Mouse (Mus musculus) CH12.LX (cell line): ENCODE data around the gene Pou2f1. TPM values are rescaled to one million over a fixed set of nuclear protein-coding genes. Genes with fewer than 3 reads are reported as not detected.
"Not testable (repeated sequence)": the region's sequence is repeated elsewhere in the genome, so short reads cannot be mapped to it uniquely, and the experiment has no call there.

Source experiments
- DNase-seq: peaks from one replicate; pipeline ENCODE4 v3.0.0-alpha.2; 2013; ENCODE audit errors: extremely low read depth
- H3K27ac ChIP-seq: 2 replicates; pipeline ENCODE4 v1.5.1; 2012; ENCODE audit warnings: low read depth, mild to moderate bottlenecking, control low read depth, moderate library complexity; ENCODE audit not compliant: insufficient read depth
- H3K27me3 ChIP-seq: replicated peaks from 2 replicates; pipeline ENCODE3; 2012; ENCODE audit warnings: inconsistent platforms
- H3K36me3 ChIP-seq, 2 experiments: replicated peaks in 1 of 2; 2 replicates each; pipeline versions ENCODE3 to v1.6.1; 2012; ENCODE audit warnings: inconsistent platforms in 1 of 2, low read length in 1 of 2, mild to moderate bottlenecking in 1 of 2, mixed read lengths in 1 of 2, moderate library complexity in 1 of 2; ENCODE audit not compliant: control insufficient read depth in 1 of 2, insufficient read depth in 1 of 2
- H3K4me1 ChIP-seq, 2 experiments: 2 replicates each; pipeline ENCODE4 v1.6.1; 2012; ENCODE audit warnings: inconsistent platforms in 1 of 2, moderate library complexity in 1 of 2; ENCODE audit not compliant: insufficient read depth in 2 of 2, control insufficient read depth in 1 of 2
- H3K4me2 ChIP-seq: 2 replicates; pipeline ENCODE4 v1.6.1; 2012; ENCODE audit warnings: low read depth, mild to moderate bottlenecking, control low read depth; ENCODE audit not compliant: poor library complexity, insufficient read depth, severe bottlenecking
- H3K4me3 ChIP-seq, 3 experiments: fragments of 150-350 bp in 1 of 3; sonication (generic) in 1 of 3; replicated peaks in 1 of 3; 2 replicates each; pipeline versions ENCODE3 to v1.5.1; 2011 to 2012; ENCODE audit warnings: low read depth in 2 of 3, low read length in 2 of 3, mild to moderate bottlenecking in 2 of 3, moderate library complexity in 2 of 3, control low read depth in 1 of 3, improper control_type of control experiment in 1 of 3, inconsistent platforms in 1 of 3, mixed read lengths in 1 of 3; ENCODE audit not compliant: poor library complexity in 1 of 3
- H3K79me2 ChIP-seq: replicated peaks from 2 replicates; pipeline ENCODE4 v1.6.1; 2012; ENCODE audit warnings: mild to moderate bottlenecking, moderate library complexity; ENCODE audit not compliant: control insufficient read depth, poor library complexity, insufficient read depth, severe bottlenecking; ENCODE audit errors: extremely low read depth
- H3K9ac ChIP-seq: 2 replicates; pipeline ENCODE4 v1.6.1; 2012; ENCODE audit warnings: low read depth, mild to moderate bottlenecking, control low read depth, moderate library complexity; ENCODE audit not compliant: insufficient read depth
- H3K9me3 ChIP-seq: replicated peaks from 2 replicates; pipeline ENCODE3; 2012; ENCODE audit warnings: low read length, inconsistent platforms, mixed read lengths
- CHD1 ChIP-seq: IDR thresholded peaks from 2 replicates; pipeline ENCODE4 v1.6.1; 2012; ENCODE audit warnings: low read depth, low read length, improper control_type of control experiment, inconsistent platforms
- CTCF ChIP-seq, 2 experiments: IDR thresholded peaks in 1 of 2; conservative IDR thresholded peaks in 1 of 2; 2 replicates each; pipeline ENCODE4 v1.5.1; 2011 to 2012; ENCODE audit warnings: low read depth in 2 of 2, low read length in 2 of 2, improper control_type of control experiment in 1 of 2, inconsistent platforms in 1 of 2, mild to moderate bottlenecking in 1 of 2, moderate library complexity in 1 of 2
- ELF1 ChIP-seq: IDR thresholded peaks from 2 replicates; pipeline ENCODE4 v1.6.1; 2014; ENCODE audit warnings: low read depth, mild to moderate bottlenecking, inconsistent platforms, low read length, improper control_type of control experiment
- JUN ChIP-seq: IDR thresholded peaks from 2 replicates; pipeline ENCODE4 v1.6.1; 2011; ENCODE audit warnings: low read depth, mild to moderate bottlenecking, low read length, improper control_type of control experiment, moderate library complexity; ENCODE audit not compliant: insufficient read depth
- JUND ChIP-seq: conservative IDR thresholded peaks from 2 replicates; pipeline ENCODE4 v1.6.1; 2011; ENCODE audit warnings: low read depth, low read length, improper control_type of control experiment
- MAFK ChIP-seq: IDR thresholded peaks from 2 replicates; pipeline ENCODE4 v1.6.1; 2011; ENCODE audit warnings: low read length, improper control_type of control experiment; ENCODE audit not compliant: insufficient replicate concordance
- MXI1 ChIP-seq: IDR thresholded peaks from 2 replicates; pipeline ENCODE4 v1.6.1; 2011; ENCODE audit warnings: mild to moderate bottlenecking, low read depth, low read length, improper control_type of control experiment
- MYC ChIP-seq: IDR thresholded peaks from 2 replicates; pipeline ENCODE4 v1.6.1; 2011; ENCODE audit warnings: low read depth, mild to moderate bottlenecking, improper control_type of control experiment, low read length
- NRF1 ChIP-seq: IDR thresholded peaks from 2 replicates; pipeline ENCODE4 v1.6.1; 2014; ENCODE audit warnings: low read depth, mild to moderate bottlenecking, inconsistent platforms, low read length, improper control_type of control experiment, moderate library complexity
- PAX5 ChIP-seq: IDR thresholded peaks from 2 replicates; pipeline ENCODE4 v1.6.1; 2012; ENCODE audit warnings: low read length, inconsistent platforms, mixed read lengths
- POLR2A ChIP-seq: IDR thresholded peaks from 2 replicates; pipeline ENCODE4 v1.6.1; 2011; ENCODE audit warnings: low read depth, mild to moderate bottlenecking, improper control_type of control experiment, low read length
- TBP ChIP-seq: conservative IDR thresholded peaks from 2 replicates; pipeline ENCODE4 v1.6.1; 2011; ENCODE audit warnings: low read depth, low read length, improper control_type of control experiment
- UBTF ChIP-seq: IDR thresholded peaks from 2 replicates; pipeline ENCODE4 v1.6.1; 2012; ENCODE audit warnings: low read depth, mild to moderate bottlenecking, inconsistent platforms, low read length, improper control_type of control experiment, moderate library complexity
- ZNF384 ChIP-seq: IDR thresholded peaks from 2 replicates; pipeline ENCODE4 v1.6.1; 2012; ENCODE audit warnings: low read depth, low read length, improper control_type of control experiment, inconsistent platforms
- dilution Hi-C: fragments of 300-500 bp; cut with MboI; formaldehyde crosslinking; loops from 2 replicates; pipeline ENCODE4 v1.14.3; 2020; ENCODE audit warnings: low sequenced_read_pairs; ENCODE audit not compliant: extremely low pct_unique_long_range_greater_than_20kb, extremely low pct_ligation_motif_present
- in situ Hi-C: fragments of 300-500 bp; cut with MboI; formaldehyde crosslinking; loops from 3 replicates; pipeline ENCODE4 v1.14.3; 2019; ENCODE audit warnings: low sequenced_read_pairs, low pct_ligation_motif_present, low pct_unique_long_range_greater_than_20kb, mixed read lengths
- polyA plus RNA-seq: library from polyadenylated mRNA; unstranded; fragments of >175 nt; gene quantifications from 2 replicates; pipeline ENCODE4 v1.2.1, GENCODE M21; 2012; ENCODE audit warnings: low read depth; ENCODE audit not compliant: insufficient read length
- total RNA-seq, 2 experiments: library from RNA; depleted of rRNA; stranded (reverse); fragments of 300-350 nt in 1 of 2; fragments of >200 nt in 1 of 2; gene quantifications; 2 replicates each; pipeline ENCODE4 v1.2.3; 2012 to 2014

The Pou2f1 gene
- total and polyA plus RNA-seq, 3 experiments = 6.4 to 18.3 (median 7.4) TPM

DNA sequence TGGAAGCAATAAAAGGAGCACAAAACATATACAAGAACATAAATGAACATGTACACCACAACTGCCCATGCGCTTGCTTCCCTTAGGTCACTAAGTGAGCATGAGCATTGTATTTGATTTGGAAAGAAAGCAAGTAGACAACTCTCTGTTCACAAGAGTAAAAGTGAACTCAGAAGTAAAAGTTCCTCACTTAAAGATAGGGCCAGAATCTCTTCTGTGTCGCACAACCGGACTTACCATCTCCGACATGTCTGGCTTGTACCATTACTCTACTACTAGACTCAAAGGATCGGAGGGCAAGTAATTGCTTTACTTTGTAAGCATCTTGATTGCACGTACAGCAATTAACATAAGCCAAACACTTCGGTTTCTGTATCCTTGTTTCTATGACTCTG, 6.8 kb downstream of the Pou2f1 start:
- no peaks in the 10 kb centered on the region for H3K36me3 ChIP-seq
- DNase-seq = no peak
- peak overlapping the region; percentile 69 for H3K9ac ChIP-seq
- H3K27ac ChIP-seq = peak overlapping the region; percentile 40
- H3K27me3 ChIP-seq = peaks cover 1% of the 10 kb centered on the region
- peak overlapping the region in 2 of 3 experiments; percentile 31 to 39 for H3K4me3 ChIP-seq
- peaks cover 0 to 66% of the 10 kb centered on the region in 2 experiments; a peak in 3 of 4 replicates for H3K4me1 ChIP-seq
- peak overlapping the region; percentile 90 for H3K4me2 ChIP-seq
- peaks cover 24% of the 10 kb centered on the region for H3K79me2 ChIP-seq
- dilution Hi-C loops (no loop called here), in situ Hi-C loops (loop anchor here (10.0 to 25.0 kb wide), 3 partner anchors 61 to 392 kb away; partner anchors contain the start of genes Mpzl1 and Tada1)
- no peaks in the 10 kb centered on the region for H3K9me3 ChIP-seq
- TF ChIP-seq JUN = no peak
- no peak for TF ChIP-seq POLR2A
- TF ChIP-seq PAX5 = no peak
- TF ChIP-seq MXI1 = 0 out of 2 replicates have a peak, but pooled peaks have one; percentile 53
- no peak for TF ChIP-seq UBTF
- TF ChIP-seq NRF1 = peak; percentile 47
- no peak for TF ChIP-seq JUND

DNA sequence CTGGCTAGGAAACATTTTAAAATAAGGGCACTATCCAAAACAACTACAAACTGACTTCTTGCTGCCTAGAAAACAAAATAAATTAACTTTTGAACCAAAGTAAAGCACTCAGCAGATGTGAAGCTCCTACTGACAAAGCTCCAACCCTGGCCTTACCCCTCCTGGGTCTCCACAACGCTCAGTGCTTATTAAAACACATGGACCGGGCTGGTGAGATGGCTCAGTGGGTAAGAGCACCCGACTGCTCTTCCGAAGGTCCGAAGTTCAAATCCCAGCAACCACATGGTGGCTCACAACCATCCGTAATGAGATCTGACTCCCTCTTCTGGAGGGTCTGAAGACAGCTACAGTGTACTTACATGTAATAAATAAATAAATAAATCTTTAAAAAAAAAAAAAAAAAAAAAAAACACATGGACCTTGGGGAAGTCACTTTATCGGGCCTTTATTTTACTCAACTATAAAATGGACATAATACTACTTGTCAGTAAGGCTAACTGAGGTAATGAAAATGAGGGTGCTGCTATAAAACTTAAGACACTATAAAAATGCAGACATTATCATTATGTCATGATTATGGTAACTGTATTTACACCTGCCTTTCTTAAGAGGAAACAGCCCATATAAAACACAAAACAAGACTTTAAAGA, 7.3 kb downstream of the Pou2f1 start:
- H3K36me3 ChIP-seq, H3K9ac ChIP-seq, dilution Hi-C loops, H3K27me3 ChIP-seq, H3K27ac ChIP-seq, DNase-seq, H3K9me3 ChIP-seq: not testable (repeated sequence)
- H3K79me2 ChIP-seq = peaks cover 22% of the 10 kb centered on the region
- in situ Hi-C loops = loop anchor here (10.0 to 25.0 kb wide), 3 partner anchors 60 to 392 kb away; partner anchors contain the start of genes Mpzl1 and Tada1
- TF ChIP-seq MYC (peak; percentile 37; the same call in 1 of the 2 replicates), ELF1 (peak; percentile 42; the same call in 1 of the 2 replicates), CHD1 (peak; percentile 35; the same call in 1 of the 2 replicates), MAFK (peak; percentile 62; the same call in 1 of the 2 replicates), ZNF384 (peak; percentile 82), TBP (peak; percentile 97), CTCF (conservative IDR thresholded peaks at IDR 0.05 in 1 of 2, IDR thresholded peaks at IDR 0.05 in 1 of 2; ENCODE audit: low read depth in 2 of 2, low read length in 2 of 2) (peak in 1 of 2 experiments; percentile 14; a peak in 1 of 4 replicates)
- peak overlapping the region in 2 of 3 experiments; percentile 31 to 39 for H3K4me3 ChIP-seq
- H3K4me1 ChIP-seq = peaks cover 0 to 63% of the 10 kb centered on the region in 2 experiments; a peak in 3 of 4 replicates
- peak overlapping the region; percentile 90; the same call in 1 of the 2 replicates for H3K4me2 ChIP-seq
